Mouse (Mus musculus) forebrain, embryonic 12.5 days (tissue): ENCODE data around the gene Hmgcs2. TPM values are rescaled to one million over a fixed set of nuclear protein-coding genes. Genes with fewer than 3 reads are reported as not detected.
A peak's percentile ranks its signal among the peaks of the same experiment; 100 is the strongest.

Source experiments
- ATAC-seq: fragments of 200-750 bp; cut with Nextera tagmentation; 2 replicates; pipeline ENCODE4 v1.8.0; 2017; ENCODE audit warnings: moderate TSS enrichment; ENCODE audit not compliant: low FRiP score
- H3K27ac ChIP-seq: fragments of 300-500 bp; sonication (generic); 2 replicates; pipeline ENCODE4 v1.5.1; 2016; ENCODE audit warnings: mild to moderate bottlenecking
- H3K27me3 ChIP-seq: fragments of 300-500 bp; sonication (generic); 2 replicates; pipeline ENCODE4 v1.6.1; 2016; ENCODE audit warnings: mild to moderate bottlenecking
- H3K36me3 ChIP-seq: fragments of 300-500 bp; sonication (generic); replicated peaks from 2 replicates; pipeline ENCODE4 v1.6.1; 2016; ENCODE audit warnings: mild to moderate bottlenecking
- H3K4me1 ChIP-seq: fragments of 300-500 bp; sonication (generic); 2 replicates; pipeline ENCODE4 v1.6.1; 2016
- H3K4me2 ChIP-seq: fragments of 300-500 bp; sonication (generic); 2 replicates; pipeline ENCODE4 v1.6.1; 2016; ENCODE audit warnings: mild to moderate bottlenecking, moderate library complexity
- H3K4me3 ChIP-seq: fragments of 300-500 bp; sonication (generic); replicated peaks from 2 replicates; pipeline ENCODE4 v1.5.1; 2016; ENCODE audit warnings: mild to moderate bottlenecking
- H3K9ac ChIP-seq: fragments of 300-500 bp; sonication (generic); 2 replicates; pipeline ENCODE4 v1.6.1; 2016; ENCODE audit warnings: mild to moderate bottlenecking
- H3K9me3 ChIP-seq: fragments of 300-500 bp; sonication (generic); 2 replicates; pipeline ENCODE4 v1.6.1; 2016
- WGBS: fragments of 180-500 bp; shearing (Covaris S2); methylation state at CpG from one replicate; pipeline ENCODE4 v1.1.7; 2016; 5-methylcytosine and 5-hydroxymethylcytosine counted together
- polyA plus RNA-seq: library from polyadenylated mRNA; unstranded; fragments of >200 nt; fragmentation: Nextera tagmentation; extraction: Ambion mirVana; gene quantifications from 2 replicates; pipeline ENCODE4 v1.2.1, GENCODE M21; 2016

Hmgcs2 gene
- polyA plus RNA-seq, 1 experiment from 2014 or later, result 1.3 TPM

GRCm38 (mm10) chr3:98348106-98348505, 67.9 kb downstream of the Hmgcs2 start:
- no peak for ATAC-seq
- no peaks in the 10 kb centered on the region for H3K36me3 ChIP-seq
- no peak overlapping the region for H3K27ac ChIP-seq
- no peaks in the 10 kb centered on the region for H3K9me3 ChIP-seq
- WGBS, result 88% methylated on average over 6 of the region's 6 CpGs
- H3K4me1 ChIP-seq, result peaks cover 8% of the 10 kb centered on the region
- no peaks in the 10 kb centered on the region for H3K27me3 ChIP-seq
- H3K4me2 ChIP-seq, result no peak overlapping the region
- H3K9ac ChIP-seq, result no peak overlapping the region
- no peak overlapping the region for H3K4me3 ChIP-seq

- H3K9me3 ChIP-seq, result no peaks in the 10 kb centered on the region
- no peak overlapping the region for H3K4me2 ChIP-seq
- no peak overlapping the region for H3K27ac ChIP-seq
- 28% methylated on average over 7 of the region's 8 CpGs for WGBS
- peak; percentile 46; the same call in 1 of the 2 replicates for ATAC-seq
- H3K4me1 ChIP-seq, result peaks cover 8% of the 10 kb centered on the region
- no peaks in the 10 kb centered on the region for H3K36me3 ChIP-seq
- no peak overlapping the region for H3K4me3 ChIP-seq
- no peak overlapping the region for H3K9ac ChIP-seq
- 0 out of 2 replicates have a peak, but pooled peaks cover 3% of the 10 kb centered on the region for H3K27me3 ChIP-seq
These were observed 68.5 kb downstream of the Hmgcs2 start for GRCm38 (mm10) chr3:98348705-98349104.

- WGBS, result 36% methylated on average over 7 of the region's 7 CpGs
- H3K27ac ChIP-seq, result no peak overlapping the region
- H3K9ac ChIP-seq, result no peak overlapping the region
- H3K9me3 ChIP-seq, result no peaks in the 10 kb centered on the region
- no peak overlapping the region for H3K4me3 ChIP-seq
- H3K36me3 ChIP-seq, result no peaks in the 10 kb centered on the region
- H3K27me3 ChIP-seq, result 0 out of 2 replicates have a peak, but pooled peaks cover 3% of the 10 kb centered on the region
- H3K4me2 ChIP-seq, result no peak overlapping the region
- H3K4me1 ChIP-seq, result peaks cover 5% of the 10 kb centered on the region; the same call in 1 of the 2 replicates
- no peak for ATAC-seq
These were observed 73.7 kb downstream of the Hmgcs2 start for GRCm38 (mm10) chr3:98353892-98354291.

GRCm38 (mm10) chr3:98355344-98356025, 75.2 kb downstream of the Hmgcs2 start:
- no peak overlapping the region for H3K4me2 ChIP-seq
- H3K4me1 ChIP-seq, result no peaks in the 10 kb centered on the region
- no peaks in the 10 kb centered on the region for H3K36me3 ChIP-seq
- no peak overlapping the region for H3K9ac ChIP-seq
- no peaks in the 10 kb centered on the region for H3K9me3 ChIP-seq
- ATAC-seq, result 0 out of 2 replicates have a peak, but pooled peaks have one; percentile 30
- H3K27ac ChIP-seq, result no peak overlapping the region
- H3K4me3 ChIP-seq, result no peak overlapping the region
- 63% methylated on average over 10 of the region's 10 CpGs for WGBS
- H3K27me3 ChIP-seq, result 0 out of 2 replicates have a peak, but pooled peaks cover 3% of the 10 kb centered on the region

GRCm38 (mm10) chr3:98356026-98356365, 75.8 kb downstream of the Hmgcs2 start:
- WGBS, result 69% methylated on average over 6 of the region's 6 CpGs
- Histone ChIP-seq H3K4me2 (no peak overlapping the region), H3K36me3 (no peaks in the 10 kb centered on the region), H3K9ac (no peak overlapping the region), H3K4me1 (no peaks in the 10 kb centered on the region), H3K27ac (no peak overlapping the region), H3K4me3 (no peak overlapping the region), H3K27me3 (0 out of 2 replicates have a peak, but pooled peaks cover 3% of the 10 kb centered on the region), H3K9me3 (no peaks in the 10 kb centered on the region)
- ATAC-seq, result no peak

GRCm38 (mm10) chr3:98356632-98357370, 76.6 kb downstream of the Hmgcs2 start:
- WGBS, result 65% methylated on average over 3 of the region's 3 CpGs
- no peaks in the 10 kb centered on the region for H3K9me3 ChIP-seq

More at GRCm38 (mm10) chr3:98356632-98357370, 76.6 kb downstream of the Hmgcs2 start:
- Histone ChIP-seq H3K4me2 (no peak overlapping the region), H3K4me1 (no peaks in the 10 kb centered on the region), H3K4me3 (no peak overlapping the region), H3K36me3 (no peaks in the 10 kb centered on the region), H3K27me3 (0 out of 2 replicates have a peak, but pooled peaks cover 3% of the 10 kb centered on the region), H3K27ac (no peak overlapping the region), H3K9ac (no peak overlapping the region)
- no peak for ATAC-seq

Other genes starting within 250 kb of the Hmgcs2 start
- not detected in 2 replicates for gene Adam30, start 119.8 kb upstream of the Hmgcs2 start, polyA plus RNA-seq
- not detected in 2 replicates for gene Reg4, start 58.3 kb upstream of the Hmgcs2 start, polyA plus RNA-seq
- gene Phgdh, start 59.6 kb downstream of the Hmgcs2 start, polyA plus RNA-seq, result 274 and 277 TPM in 2 replicates
- gene Zfp697, start 102.0 kb downstream of the Hmgcs2 start, polyA plus RNA-seq, result 8.8 and 9.8 TPM in 2 replicates
- not detected in 2 replicates for gene Gm4450, start 176.7 kb downstream of the Hmgcs2 start, polyA plus RNA-seq
- not detected in 2 replicates for gene Hsd3b4, start 230.1 kb downstream of the Hmgcs2 start, polyA plus RNA-seq